Mouse (Mus musculus) heart, adult 8-10 months (tissue): ENCODE data around the gene Tapbpl. TPM values are rescaled to one million over a fixed set of nuclear protein-coding genes. Genes with fewer than 3 reads are reported as not detected.

Experiments used
- DNase-seq: peaks from one replicate; pipeline ENCODE4 v3.0.0; 2022; ENCODE audit warnings: low spot score
- total RNA-seq, 4 experiments: library from RNA; stranded (reverse); gene quantifications; 2 replicates each; pipeline ENCODE4 v1.2.4; 2022

Tapbpl gene
- total RNA-seq, 4 experiments from 2014 or later: 4.8 to 5.8 (median 5.4) TPM

DNA sequence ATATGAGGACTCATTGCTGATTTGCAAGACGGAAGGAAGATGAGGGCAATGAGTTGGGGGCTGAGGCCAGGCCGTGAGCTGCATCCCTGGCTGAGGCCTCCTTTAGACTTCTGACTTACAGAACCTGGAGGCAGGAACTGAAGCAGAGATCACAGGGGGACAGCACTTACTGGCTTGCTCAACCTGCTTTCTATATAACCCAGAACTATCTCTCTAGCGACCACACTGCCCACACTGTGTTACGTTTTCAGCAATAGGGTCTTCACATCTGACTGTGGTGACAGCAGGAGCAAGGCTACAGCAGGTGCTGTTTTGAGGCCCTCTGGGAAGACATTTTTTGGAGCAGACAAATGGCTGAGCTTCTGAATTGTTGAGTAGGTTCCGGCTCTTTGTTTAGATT is 9.0 kb upstream of the Tapbpl start:
- DNase-seq: no peak

DNA sequence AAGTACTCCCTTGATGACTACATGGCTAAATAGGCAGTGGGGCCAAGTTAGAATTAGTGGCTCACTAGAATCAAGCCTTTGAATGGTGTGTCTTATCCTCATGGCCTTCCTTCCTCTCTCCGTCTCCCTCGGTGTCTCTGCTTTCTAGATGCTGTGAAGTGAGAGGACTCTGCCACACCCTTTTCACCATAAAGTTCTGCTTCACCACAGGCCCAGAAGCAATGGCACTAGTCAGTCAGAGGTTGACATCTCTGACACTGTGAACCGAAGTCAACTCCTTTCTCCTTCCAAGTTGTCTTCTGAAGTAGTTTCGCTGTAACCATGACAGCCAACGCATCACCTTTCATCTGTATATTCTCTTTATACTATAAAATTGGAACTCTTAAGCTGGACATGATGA is 7.9 kb upstream of the Tapbpl start:
- DNase-seq: no peak

GRCm38 (mm10) chr6:125238396-125238795 is 6.7 kb upstream of the Tapbpl start:
- no peak for DNase-seq

GRCm38 (mm10) chr6:125237421-125237820 is 5.8 kb upstream of the Tapbpl start:
- no peak for DNase-seq

DNA sequence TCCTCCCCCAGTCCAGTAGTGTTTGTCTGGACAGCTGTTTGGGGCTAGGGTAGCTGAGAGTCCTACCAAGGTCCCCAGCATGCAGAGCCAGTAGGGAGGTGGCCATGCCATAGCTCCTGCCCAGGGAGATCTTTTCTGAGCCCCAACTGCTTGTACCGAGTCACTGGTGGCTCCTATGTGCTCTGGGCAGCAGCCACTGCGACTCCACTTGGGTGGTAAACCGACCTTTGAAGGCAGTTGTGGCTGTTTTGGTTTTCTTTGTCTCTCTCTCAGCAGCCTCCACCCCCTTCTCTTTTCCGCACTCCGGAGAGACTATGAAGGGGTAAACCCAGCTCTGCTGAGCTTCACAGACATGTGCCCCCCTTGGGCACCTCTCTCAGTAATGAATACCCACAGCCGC is 5.1 kb upstream of the Tapbpl start, which contains the start of gene Cd27:
TSS of gene Cd27 (minus strand) at position 229 of the 400 bp plus-strand sequence.
- DNase-seq: no peak

- no peak for DNase-seq
Observed at GRCm38 (mm10) chr6:125236341-125236740, 4.7 kb upstream of the Tapbpl start.

- DNase-seq: no peak
Observed at GRCm38 (mm10) chr6:125234520-125234828, 2.8 kb upstream of the Tapbpl start.

DNA sequence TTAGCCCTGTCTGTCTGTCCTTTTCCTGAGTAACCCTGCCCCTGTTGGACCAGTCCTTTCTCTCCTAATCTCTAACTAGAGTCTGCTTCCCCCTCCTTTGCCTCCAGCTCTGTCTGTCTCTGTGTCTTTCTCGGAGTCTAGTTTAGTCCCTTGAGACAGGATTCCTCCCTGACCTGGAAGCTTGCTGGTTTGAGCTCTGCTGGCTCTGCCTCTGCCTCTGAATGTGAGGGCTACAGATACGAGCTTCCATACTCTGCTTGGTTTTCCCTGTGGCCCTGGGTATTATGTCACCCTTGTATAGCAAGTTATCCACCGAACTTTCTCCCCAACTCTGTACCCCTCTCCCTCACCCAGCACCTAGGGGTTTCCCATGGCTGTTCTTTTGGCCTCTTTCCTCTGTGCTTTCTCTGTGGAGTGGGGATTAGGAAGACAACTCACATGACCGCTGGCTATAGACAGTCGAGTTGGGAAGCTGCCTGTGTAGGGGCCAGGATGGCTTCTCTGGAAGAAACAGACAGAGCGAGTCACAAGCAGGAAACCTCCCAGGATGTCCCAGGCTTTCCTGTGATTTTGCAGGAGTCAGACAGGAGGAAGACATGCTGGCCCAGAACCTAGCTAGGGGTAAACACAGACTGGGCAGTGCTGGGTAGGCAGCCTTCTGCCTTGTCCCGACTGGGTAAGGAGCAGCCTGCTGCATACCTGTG is 2.3 kb upstream of the Tapbpl start:
- peak; percentile 30 for DNase-seq

DNA sequence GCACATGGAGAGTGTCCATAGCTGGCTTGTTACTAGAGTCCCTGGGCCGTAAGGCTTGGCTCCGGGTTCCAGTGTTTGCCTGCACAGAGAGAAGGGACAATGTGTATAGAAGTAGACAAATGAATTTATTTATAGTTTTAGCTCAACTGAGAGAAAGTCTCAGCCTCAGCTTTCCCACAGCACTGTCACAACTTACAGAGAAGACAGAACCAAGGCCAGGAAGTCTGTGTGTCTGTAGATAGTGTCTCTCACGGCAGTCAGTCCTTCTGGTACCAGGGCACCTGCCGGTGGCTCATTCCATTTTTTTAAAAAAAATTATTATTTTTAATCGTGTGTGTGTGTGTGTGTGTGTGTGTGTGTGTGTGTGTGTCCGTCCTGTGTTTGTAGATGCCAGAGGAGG is 856 bp upstream of the Tapbpl start:
- no peak for DNase-seq

DNA sequence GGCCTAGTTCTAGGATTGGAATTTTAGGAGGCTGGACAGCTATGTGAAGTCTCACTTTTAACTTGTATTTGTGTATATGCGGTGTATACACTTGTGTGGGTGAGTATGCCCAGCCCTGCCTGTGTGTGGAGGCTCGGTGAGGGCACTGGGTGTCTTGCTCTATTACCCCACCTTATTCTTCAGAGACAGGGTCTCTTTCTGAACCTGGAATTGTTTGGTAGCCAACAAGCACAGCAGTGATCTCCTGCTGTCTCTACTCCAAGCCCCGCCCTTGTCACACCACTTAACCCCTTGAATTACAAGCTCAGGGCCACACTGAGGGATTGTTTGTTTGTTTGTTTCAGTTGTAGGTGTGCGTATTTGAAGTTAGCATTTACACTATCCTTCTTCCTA is 381 bp upstream of the Tapbpl start:
- DNase-seq: no peak

DNA sequence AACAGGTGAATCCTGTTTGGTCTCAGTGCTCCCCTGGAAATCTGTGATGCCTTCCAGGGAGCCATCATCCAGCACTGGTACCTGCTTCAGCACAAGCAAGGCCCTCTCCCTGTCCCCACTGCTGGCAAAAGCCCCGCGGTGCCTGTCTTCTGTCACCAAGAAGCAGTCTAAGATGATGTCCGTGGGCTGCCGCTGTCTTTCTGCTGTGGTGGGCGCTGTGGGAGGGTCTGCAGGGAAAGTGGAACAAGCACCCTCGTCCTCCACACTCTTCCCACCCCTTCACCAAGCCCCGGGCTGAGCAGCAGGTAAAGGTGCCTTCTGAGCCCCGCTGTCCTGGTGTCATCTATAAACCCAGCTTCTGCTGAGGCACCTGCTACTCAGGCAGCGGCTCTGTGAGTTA is 1.1 kb downstream of the Tapbpl start:
- DNase-seq: no peak

DNA sequence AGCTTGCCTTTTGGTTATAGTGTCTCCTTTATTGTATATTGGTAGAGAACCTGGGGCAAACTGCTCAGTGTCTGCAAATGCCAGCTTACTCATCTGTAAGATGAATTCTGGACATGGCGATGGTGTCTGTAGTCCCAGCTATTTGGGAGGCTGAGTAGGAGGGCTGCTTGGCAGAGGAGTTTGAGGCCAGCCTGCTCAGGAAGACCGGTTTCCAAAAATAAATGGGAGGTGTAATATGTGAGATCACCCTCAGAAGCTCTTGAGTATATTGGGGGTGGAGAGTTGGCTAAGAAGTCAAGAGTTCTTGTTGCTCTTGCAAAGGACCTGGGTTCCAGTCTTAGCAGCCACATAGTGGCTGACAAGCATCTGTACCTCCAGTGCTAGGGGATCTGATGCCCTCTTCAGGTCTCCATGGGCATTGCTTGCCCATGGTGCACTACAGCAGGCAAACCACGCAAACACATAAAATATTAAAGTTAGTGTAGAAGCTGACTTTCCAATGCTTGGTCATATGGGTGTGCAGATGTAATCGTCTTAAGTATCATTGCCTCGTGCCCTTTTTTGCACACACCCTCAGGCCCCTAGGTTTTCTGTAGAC is 6.0 kb downstream of the Tapbpl start:
- DNase-seq: no peak

GRCm38 (mm10) chr6:125222577-125222976 is 9.1 kb downstream of the Tapbpl start:
- no peak for DNase-seq

DNA sequence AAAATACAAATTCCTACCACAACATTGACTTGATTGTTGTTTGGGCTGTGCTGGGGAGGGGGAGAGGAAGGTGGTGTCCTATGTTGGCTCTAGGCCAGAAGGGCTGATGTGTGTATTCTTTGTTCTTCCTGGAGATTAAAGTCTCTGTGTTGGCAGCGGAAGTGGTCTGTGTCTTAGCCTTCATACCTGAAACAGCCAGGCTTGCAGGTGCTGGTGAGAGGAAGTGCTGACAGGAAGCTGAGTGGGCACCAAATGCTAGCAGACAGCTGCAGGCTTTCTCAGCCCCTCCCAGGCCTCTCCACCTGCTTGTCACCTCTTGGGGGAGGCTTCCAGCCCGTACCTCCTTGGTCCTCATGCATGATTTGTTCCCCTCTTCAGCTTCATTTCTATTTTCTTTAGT is 9.5 kb downstream of the Tapbpl start:
- DNase-seq: no peak

- DNase-seq: no peak
Observed at GRCm38 (mm10) chr6:125221115-125221745, 10.4 kb downstream of the Tapbpl start.

DNA sequence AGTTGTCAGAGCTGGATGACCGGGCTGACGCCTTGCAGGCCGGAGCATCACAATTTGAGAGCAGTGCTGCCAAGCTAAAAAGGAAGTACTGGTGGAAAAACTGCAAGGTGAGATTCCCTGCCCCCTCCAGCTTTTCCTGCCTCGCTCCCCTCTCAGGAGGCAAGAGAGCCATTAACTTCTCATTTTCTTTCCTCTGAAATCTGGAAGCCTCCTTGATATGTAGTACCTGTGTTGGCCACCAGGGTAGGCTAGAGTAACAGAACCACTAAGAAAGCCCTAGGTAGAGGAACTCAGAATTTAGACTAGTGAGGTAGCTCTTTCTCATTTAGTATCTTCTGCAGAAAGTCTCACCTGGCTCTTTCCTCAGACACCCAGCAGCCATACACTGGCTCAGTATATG is 12.7 kb downstream of the Tapbpl start:
- DNase-seq: peak; percentile 70

DNA sequence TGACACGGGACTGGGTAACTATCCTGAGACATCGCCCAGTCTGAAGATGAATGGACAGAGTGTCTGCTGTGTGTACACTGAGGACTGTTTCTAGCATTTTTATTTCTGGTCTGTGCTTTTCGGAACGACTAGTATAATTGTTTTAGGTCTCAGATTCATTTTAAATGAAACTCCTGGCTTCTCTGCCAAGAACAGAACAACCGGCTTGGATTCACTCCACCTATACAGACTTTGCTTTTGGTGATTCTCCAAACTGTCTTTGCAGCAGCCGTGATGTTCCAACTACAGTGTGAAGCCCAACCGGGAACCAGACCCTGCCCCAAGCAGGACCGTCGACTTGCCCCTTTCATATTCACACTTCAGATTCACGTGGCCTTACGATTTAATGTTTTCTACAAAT is 13.8 kb downstream of the Tapbpl start:
- DNase-seq: no peak

GRCm38 (mm10) chr6:125216898-125217297 is 14.8 kb downstream of the Tapbpl start:
- DNase-seq: no peak

- peak; percentile 96 for DNase-seq
Observed at GRCm38 (mm10) chr6:125215148-125215954, 16.3 kb downstream of the Tapbpl start, which contains the start of gene Vamp1. Vamp1 (plus strand) TSS chr6:125215551.

DNA sequence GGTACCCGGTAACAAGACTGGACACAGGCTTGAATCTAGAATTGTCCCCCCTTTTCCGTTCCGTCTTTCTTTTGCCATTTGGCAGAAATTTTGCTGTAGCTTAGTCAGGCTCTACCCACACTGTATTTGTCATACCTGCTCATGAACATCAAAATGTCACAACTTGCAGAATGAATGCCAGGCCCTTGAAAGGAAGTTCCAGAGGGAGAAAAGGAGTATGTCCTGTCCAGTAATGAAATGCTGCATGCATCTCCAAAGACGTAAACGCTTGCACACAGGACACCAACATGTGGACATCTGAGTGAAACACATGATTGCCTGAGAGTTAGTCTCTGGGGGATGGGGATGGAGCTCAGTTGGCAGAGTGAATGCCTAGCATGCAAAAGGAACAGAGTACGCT is 17.9 kb downstream of the Tapbpl start:
- DNase-seq: no peak

DNA sequence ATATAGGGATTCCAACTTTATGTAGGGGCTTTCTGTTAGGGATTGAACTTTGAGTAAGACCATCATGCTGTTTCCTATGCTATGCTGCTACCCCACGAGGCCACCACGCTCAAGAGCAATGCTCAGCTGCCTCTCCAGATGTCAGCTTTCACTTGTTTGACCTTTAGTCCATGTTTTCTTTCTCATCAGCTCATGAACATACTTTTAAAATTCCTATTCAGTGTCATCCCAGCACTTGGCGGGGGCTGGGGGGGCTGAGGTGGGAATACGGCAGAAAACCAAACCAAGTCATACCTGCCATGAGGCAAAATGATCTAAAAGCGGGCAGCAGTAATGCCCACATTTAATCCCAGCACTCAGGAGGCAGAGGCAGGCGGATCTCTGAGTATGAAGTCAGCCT is 18.5 kb downstream of the Tapbpl start:
- DNase-seq: no peak

- DNase-seq: no peak
Observed at GRCm38 (mm10) chr6:125212621-125213020, 19.0 kb downstream of the Tapbpl start.
